Mouse (Mus musculus) bone marrow macrophage, adult 2 months (primary cell): ENCODE measurements around the gene Egln2.

ENCODE experiments used
- CTCF ChIP-seq: IDR thresholded peaks from 2 replicates; pipeline ENCODE4 v1.5.1; 2012; ENCODE audit warnings: low read depth, mild to moderate bottlenecking, low read length, moderate library complexity
- POLR2A ChIP-seq: IDR thresholded peaks from 2 replicates; pipeline ENCODE4 v1.6.1; 2012; ENCODE audit warnings: mild to moderate bottlenecking, low read depth, low read length, borderline replicate concordance

- TF ChIP-seq CTCF (no peak), POLR2A (no peak)
These were observed 54.6 kb downstream of the Egln2 start for GRCm38 (mm10) chr7:27111987-27112386.
